Mouse (Mus musculus): Measurements from ENCODE around the gene Celsr1. TPM values are rescaled to one million over a fixed set of nuclear protein-coding genes. Genes with fewer than 3 reads are reported as not detected.
A peak's percentile ranks its signal among the peaks of the same experiment; 100 is the strongest.
"Not testable (repeated sequence)": the region's sequence is repeated elsewhere in the genome, so short reads cannot be mapped to it uniquely, and the experiment has no call there.

Celsr1 gene
- total RNA-seq, 4 experiments from 2014 or later = 5.5 to 6.9 (median 6.2) TPM

DNA sequence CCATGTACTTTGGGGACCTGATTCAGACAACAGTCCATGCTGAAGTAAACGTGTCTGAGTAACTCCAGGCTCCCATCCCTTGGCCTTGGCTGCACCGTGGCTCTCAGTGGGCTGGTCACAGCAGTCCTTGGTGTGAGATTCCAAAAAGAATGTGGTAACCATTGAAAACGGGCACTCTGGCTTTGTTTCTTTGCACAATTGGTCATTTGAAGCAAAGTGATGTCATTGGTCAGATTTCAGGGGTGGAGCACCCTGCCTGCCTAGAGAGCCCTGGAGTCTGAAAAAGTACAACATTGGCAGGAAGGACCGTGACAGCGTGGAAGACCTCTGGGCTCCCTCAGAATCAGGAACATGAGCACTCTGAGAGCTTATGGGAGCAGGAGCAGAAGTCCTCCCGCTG lies 134.2 kb downstream of the Celsr1 start:
- no peak for DNase-seq (ENCODE audit: low spot score in 2 of 2)

DNA sequence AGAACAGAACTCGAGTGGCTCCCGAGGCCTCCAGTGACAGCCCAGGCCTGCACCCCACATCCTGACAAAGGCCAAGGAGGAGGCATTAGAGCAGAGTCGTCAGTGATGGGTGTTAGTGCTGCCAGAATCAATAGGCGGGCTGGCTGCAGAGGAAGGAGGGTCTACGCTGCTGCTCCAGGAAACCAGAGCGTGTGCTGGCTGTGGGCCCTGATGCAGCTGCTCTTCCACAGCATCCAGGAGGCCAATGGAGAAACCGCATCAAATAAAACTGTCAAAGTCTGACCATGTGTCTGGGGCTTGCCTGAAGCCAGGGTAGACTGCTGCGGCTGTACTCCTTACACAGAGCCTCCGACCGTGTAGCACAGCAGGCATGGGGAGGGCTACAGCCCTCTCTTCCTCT lies 136.5 kb downstream of the Celsr1 start:
- DNase-seq (ENCODE audit: low spot score in 2 of 2) = no peak

DNA sequence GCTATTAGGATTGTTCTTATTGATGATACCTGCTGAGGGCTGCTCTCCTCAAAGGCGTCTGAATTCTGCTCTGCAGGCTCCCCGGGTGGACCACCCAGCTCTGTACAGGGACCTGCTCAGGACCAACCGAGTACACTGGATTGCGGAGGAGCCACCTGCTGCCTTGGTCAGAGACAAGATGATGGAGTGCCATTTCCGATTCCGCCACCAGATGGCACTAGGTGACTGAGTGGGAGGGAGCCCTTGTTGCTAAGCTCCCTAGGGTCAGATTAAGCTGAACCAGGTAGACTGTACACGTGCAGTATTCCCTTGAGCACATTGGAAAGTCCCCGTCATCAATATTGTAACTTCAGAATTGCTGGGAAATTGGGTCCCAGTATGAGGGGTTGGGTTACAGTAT lies 137.3 kb downstream of the Celsr1 start:
- peak in 1 of 2 experiments; percentile 90 for DNase-seq (ENCODE audit: low spot score in 2 of 2)

GRCm38 (mm10) chr15:85893871-85894270 lies 139.7 kb downstream of the Celsr1 start:
- DNase-seq (ENCODE audit: low spot score in 2 of 2) = no peak

GRCm38 (mm10) chr15:85892498-85893118 lies 141.0 kb downstream of the Celsr1 start:
- no peak for DNase-seq (ENCODE audit: low spot score in 2 of 2)

DNA sequence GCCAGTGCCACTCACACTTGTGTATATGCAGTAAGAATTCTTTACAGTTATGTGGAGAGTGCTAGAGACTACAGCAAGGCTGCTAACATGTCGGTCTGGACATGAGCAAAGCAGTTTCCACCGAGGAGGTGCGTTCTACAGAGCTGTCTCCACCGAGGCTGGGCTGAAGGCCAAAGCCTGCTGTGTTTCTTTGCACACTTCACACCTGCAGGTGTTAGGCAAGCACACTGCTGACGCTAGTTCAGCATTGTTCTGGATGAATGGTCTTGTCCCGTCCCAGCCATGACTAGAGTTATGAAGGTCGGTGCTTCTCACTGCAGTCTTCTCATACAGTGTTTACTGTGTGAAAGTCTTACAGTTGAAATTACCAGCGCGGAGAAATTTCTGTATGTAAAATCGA lies 141.6 kb downstream of the Celsr1 start:
- DNase-seq (ENCODE audit: low spot score in 2 of 2) = no peak

DNA sequence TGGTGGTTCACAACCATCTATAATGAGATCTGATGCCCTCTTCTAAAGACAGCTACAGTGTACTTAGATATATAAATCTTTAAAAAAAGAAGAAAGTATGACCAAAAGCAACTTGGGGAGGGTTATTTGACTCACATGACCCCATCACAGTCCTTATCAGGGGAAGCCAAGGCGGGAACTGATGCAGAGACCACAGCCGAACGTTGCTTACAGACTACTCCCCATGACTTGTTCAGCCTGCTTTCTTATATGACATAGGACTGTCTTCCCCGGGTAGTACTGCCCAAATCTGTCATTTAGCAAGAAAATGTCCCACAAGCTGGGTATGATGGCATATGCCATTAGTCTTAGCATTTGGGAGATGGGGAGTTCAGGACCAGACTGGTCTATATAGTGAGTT lies 144.3 kb downstream of the Celsr1 start:
- DNase-seq (ENCODE audit: low spot score in 2 of 2) = no peak

GRCm38 (mm10) chr15:85885606-85886005 lies 148.0 kb downstream of the Celsr1 start:
- DNase-seq (ENCODE audit: low spot score in 2 of 2) = no peak

DNA sequence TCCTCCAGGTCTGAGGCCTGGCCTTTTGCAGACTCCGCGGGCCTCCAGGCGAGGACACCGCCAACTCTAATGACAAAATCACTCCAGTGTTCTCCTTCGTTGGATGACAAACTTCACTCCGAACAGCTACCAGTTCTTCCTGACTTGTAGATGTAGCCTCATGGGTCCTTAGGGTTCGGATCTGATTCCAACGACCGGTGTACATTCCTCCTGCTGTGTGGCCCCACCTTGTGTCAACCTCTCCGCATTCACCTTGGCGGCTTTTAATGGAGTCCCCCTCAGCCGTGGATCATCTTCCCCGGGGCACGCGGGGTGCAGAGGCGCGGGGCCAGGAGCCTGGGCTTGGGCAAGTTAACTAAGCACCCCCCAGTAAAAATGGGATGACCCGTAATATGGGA lies 154.1 kb downstream of the Celsr1 start:
- DNase-seq (ENCODE audit: low spot score in 2 of 2) = no peak

DNA sequence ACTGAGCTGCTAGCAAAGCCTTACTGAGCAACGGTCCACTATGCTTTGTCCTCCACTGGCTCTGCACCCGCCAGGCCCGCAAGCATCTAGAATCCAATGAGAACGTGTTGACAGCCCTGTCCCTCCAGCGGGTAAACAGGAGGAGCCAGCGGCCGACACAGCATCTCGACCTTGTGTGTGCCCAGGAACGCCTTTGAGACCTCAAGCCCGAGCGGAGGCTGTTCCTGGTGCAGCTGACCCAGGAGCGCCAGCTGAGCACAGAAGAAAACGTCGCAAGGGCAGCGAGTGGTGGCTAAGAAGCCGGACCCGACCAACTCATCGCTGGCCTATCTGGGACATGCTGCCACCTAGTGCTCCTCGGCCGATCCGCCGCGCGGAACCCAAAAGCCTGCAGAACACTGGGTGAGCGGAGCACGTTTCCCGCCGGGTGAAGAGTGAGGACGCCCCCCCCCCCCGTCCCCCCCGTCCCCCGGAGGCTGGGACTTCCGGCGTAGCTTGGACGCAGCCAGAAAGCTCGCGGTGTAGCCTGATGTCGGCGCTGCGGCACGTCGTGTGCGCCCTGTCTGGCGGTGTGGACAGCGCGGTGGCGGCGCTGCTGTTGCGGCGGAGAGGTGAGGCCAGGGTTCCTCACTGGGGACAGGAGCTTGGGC lies 154.6 kb downstream of the Celsr1 start, which contains the start of gene Trmu:
Trmu (plus strand) TSS at position 465 of the 650 bp plus-strand sequence.
- peak; percentile 80 to 87 for DNase-seq (ENCODE audit: low spot score in 2 of 2)

DNA sequence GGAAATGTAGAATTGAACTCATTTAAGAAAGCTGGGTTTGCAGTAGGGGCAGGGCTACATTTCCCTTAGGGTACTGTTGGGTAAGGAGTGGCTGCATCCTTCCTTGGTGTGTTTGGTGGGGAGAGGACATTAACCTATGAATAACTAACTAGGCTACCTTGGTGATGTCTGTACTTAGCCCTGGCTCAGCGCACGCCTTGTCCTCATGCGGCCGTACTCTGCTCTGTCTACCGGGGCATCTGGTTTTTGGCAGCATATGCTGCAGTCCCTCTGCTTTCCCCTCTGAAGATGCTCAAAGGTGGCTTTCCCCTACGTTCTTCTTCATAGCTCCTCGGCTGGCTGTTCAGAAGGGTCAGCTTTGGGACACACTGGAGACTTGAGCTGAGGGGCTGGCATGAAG lies 156.2 kb downstream of the Celsr1 start:
- DNase-seq (ENCODE audit: low spot score in 2 of 2) = no peak

DNA sequence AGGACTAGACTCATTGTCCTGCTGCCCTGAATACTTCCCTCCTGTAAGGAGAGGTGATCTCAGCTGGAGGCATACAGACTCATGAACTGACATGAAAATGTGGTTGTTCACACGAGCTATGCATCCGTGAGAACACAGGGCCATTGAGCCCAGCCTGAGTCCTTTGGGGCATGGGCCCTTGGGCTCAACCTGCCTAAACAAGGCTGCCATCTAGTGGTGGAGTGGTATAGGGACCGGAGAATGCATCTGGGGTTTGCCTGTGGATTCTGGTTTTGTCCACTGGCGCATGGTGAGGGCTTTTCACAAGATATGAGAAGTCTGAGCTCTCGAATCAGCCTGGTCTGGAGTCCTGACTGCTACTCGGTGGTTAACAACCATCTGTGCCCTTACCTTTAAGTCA lies 165.9 kb downstream of the Celsr1 start:
- DNase-seq (ENCODE audit: low spot score in 2 of 2) = peak; percentile 46 to 51

DNA sequence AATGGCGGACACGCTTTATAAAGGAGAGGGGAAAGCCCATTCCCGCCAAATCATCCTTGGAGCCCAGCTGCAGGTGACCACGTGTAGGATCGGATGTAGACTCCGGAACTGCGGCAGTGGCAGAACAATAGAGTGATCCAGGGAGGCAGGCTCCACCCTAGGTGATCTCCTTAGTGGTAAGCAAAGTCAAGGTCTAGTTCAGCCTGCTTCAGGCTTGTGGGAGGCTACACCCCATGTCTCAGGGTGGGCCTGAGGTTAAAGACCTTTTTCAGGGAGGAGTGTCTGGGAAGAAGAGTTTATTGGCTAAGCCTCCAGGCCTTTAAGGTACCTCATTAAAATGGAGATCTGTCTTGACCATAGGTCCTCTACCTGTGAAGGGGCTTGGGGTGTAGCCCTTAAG lies 167.7 kb downstream of the Celsr1 start:
- DNase-seq (ENCODE audit: low spot score in 2 of 2) = not testable (repeated sequence)

- DNase-seq (ENCODE audit: low spot score in 2 of 2) = peak; percentile 88 to 96
Measured at GRCm38 (mm10) chr15:85859490-85860031, 174.0 kb downstream of the Celsr1 start, which contains the start of gene Gtse1. TSS of gene Gtse1 (plus strand) at chr15:85859745.

GRCm38 (mm10) chr15:85858980-85859489 lies 174.5 kb downstream of the Celsr1 start:
- no peak for DNase-seq (ENCODE audit: low spot score in 2 of 2)

GRCm38 (mm10) chr15:85851656-85852392 lies 181.8 kb downstream of the Celsr1 start:
- DNase-seq (ENCODE audit: low spot score in 2 of 2) = no peak

Other genes starting within 250 kb of the Celsr1 start
- gene Cdpf1, start 222.1 kb downstream of the Celsr1 start, total RNA-seq (2022) = 10 to 100 TPM; 19.8 to 23.5 (median 22.4) TPM
- gene Pkdrej, start 212.0 kb downstream of the Celsr1 start, total RNA-seq (2022) = 1 to 10 TPM; 1.0 to 1.5 (median 1.3) TPM
- 10 to 100 TPM in 2 of 4 experiments, 1 to 10 TPM in 2; 5.8 to 13.3 (median 9.6) TPM for gene Ttc38, start 201.5 kb downstream of the Celsr1 start, total RNA-seq (2022)
- under 1 TPM; 0.44 to 0.95 (median 0.50) TPM for gene Gtse1, start 174.0 kb downstream of the Celsr1 start, total RNA-seq (2022)
- 10 to 100 TPM; 26.3 to 37.9 (median 29.8) TPM for gene Trmu, start 154.5 kb downstream of the Celsr1 start, total RNA-seq (2022)
- gene Gramd4, start 23.9 kb upstream of the Celsr1 start, total RNA-seq (2022) = 10 to 100 TPM; 31.1 to 39.9 (median 34.5) TPM
- 10 to 100 TPM; 56.7 to 58.0 (median 57.1) TPM for gene Cerk, start 152.4 kb upstream of the Celsr1 start, total RNA-seq (2022)
- 10 to 100 TPM; 32.9 to 34.3 (median 33.8) TPM for gene Tbc1d22a, start 180.7 kb upstream of the Celsr1 start, total RNA-seq (2022)